Mouse (Mus musculus) adrenal gland, postnatal 4 days (tissue): ENCODE measurements around the gene Acaca. TPM values are rescaled to one million over a fixed set of nuclear protein-coding genes. Genes with fewer than 3 reads are reported as not detected.

Experiments used
- DNase-seq, 2 experiments: peaks; one replicate each; pipeline ENCODE4 v3.0.0; 2021 to 2022; ENCODE audit warnings: low spot score in 2 of 2, mixed read lengths in 2 of 2
- total RNA-seq, 2 experiments: library from RNA; stranded (reverse); gene quantifications; 2 replicates each; pipeline ENCODE4 v1.2.3; 2021

Gene Acaca
- total RNA-seq, 2 experiments from 2014 or later, result 59.1 to 63.5 TPM

DNA sequence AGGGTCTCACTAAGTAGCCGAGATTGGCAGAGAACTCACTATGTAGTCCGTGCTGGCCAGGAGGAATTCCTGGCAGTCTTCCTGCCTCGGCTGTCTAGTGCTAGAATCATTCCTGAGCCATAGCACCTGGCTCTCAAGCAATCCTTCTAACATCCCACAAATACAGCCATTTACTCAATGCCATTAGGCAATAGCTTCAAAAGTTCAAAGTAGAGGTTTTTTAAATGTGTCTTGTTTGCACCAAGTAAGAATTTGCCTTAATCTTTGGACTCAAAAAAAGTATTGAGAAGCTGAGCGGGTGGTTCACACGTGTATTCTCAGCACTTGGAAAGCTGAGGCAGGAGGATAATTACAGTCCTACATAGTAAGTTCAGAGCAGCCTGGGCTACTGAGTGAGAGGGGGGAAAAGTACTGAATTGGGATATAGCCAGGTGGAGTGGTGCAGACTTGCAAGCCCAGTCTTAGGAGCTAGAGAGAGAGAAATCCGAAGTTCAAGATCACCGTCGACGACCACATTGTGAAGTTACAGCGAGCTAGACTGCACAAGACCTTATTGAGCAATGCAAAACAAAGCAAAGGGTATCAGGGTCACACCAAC is 15.8 kb downstream of the Acaca start:
- no peak for DNase-seq

DNA sequence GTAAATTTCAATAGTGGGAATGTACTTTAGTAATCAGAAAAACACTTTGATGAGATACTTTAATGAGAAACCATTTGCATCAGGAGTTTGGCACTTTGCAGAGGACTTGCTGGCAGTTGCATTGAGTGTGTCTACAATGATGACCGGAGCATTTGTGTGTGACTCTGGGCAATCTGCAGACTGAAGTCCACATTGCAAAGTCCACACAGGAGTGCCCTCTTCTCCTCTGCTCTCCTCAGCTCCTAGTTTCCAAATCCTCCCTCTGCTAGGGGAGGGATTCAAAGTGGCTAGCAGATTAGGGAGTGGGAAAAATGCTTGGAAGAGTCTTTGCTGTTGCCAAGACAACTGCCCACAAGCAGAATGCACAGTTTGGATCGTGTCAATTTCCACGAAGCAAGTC is 16.6 kb downstream of the Acaca start:
- no peak for DNase-seq

DNA sequence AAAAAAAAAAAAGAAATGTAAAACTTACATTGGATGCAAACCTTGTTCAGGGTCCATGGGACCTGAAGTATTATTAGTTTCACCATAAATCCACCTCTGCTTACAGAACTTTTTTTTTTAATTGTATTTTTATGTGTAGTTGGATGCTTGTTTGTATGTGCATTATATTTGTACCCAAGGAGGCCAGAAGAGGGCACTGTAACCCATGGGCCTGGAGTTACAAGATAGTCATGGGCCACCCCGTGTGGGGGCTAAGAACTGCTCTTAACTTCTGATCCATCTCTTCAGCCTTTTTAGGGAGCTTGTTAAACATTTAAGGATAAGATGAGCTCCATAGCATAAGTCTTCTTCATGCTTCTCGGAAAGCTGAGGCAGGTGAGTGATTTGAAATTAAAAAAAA is 21.4 kb downstream of the Acaca start:
- DNase-seq, result no peak

DNA sequence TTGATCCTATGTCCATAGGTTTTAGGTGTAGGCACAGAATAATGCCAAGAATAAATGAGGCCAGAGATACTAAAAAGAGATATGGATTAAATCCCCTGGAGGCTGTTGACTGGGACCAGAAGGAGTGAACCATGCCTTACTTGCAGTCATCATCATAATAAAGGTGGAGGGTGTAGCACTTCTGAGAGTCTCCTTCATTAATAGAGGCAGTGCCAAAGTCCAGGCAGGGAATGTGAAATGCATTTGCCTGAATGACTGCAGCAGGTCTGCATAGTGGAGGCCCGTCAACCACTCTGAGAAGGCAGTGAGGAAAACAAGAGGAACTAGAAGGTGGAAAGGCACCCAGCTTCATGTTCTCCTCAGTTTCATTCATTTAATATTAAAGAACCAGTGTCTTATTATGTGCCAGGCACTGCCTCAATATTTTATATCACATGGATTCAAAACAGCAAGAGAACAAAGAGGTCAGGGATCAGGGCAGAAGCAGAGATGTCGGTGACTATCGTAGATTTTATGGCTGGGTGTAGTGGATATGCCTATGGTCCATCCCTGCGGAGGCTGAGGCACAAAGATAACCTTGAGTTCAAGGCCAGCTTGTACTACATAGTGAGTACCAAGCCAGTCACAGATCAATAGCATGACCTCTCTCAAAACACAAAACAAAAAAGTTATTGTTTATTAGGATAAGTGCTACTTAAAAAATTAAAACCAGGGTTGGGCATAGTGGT is 27.2 kb downstream of the Acaca start:
- DNase-seq, result no peak

DNA sequence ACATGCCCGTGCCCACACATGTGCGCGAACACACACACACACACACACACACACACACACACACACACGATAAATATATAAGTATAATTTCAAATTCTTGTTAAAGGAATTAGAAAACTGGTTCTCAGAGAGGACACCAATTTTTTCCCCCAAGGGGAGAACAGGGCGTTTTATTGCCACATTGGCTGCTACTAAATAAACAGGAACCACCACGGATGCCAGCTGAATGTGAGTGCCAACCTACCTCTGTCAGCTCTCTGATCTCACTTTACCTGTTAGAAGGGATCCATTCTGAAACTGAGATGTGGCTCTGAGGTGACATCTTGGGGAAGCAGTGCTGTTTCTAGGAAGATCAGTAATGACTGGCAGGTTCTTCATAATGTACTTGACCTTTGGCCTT is 34.7 kb downstream of the Acaca start:
- DNase-seq, result no peak

DNA sequence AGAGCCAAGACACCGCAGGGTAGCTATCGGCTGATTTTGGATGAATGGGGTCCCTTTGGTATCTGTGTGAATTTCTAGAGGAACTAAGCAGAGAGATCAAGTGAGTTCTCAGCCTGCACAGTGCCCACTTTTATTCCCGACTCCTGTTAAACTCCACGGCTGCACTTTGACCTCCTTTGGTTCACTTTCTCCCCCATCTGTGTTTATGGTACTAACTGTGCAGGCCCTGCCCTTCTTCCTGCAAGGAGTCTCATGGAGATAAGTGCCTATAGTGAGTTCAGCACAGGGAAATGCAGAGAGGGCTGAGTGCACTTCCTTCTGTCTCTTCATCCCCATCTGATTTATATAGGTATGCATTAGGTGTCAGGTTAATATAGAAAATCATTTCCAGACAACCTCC is 35.1 kb downstream of the Acaca start:
- no peak for DNase-seq

DNA sequence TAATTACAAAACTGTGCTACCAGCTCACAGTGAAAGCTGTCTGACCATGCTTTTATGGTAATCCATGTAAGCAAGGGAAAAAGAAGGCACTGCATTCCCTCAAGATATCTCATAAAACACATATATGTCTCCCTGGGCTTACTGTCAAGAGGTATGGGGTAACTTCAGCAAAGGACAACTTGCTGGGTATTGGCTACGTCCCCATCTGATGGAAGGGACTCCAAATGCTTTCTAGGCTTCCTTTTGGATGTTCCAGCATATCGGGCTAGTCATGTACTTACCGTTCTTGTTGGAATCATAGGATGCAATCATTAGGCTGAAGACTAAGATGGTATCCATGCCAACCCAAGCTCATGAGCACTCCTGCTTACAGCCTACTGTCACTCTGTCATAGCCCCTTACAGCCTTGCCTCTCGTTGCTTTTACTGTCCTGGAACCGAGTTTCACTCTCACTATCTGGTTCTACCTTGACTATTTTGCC is 37.6 kb downstream of the Acaca start, which contains the start of gene Gm11437:
Gm11437 (minus strand) TSS at position 431 of the 481 bp plus-strand sequence.
- no peak for DNase-seq

DNA sequence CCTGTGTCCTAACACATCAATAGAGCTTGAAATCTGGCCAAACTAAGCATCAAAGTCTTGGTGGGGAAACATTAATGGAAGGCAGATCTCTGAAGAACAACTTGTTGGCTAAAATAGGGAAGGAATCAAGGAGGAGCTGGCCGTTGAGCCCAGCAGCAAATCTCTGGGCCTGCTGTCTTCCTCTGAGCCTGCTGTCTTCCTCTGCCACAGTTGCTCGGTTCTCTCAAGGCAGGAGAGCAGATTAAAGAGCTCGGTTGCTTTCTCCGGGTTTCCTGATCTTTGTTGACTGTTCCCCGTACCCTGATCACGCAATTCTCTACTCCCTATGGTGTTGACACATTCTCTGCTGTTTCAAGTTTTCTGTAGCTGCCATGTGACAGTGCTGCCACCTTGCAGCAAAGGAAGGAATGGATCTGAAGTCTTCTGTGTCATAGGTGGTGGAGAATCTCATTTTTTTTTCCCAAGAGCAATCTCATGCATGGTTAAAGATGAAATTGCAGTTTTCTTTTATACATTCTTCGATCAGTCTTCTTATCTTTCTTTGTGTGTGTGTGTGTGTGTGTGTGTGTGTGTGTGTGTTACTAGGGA is 39.3 kb downstream of the Acaca start:
- DNase-seq, result peak in 1 of 2 experiments; percentile 8

DNA sequence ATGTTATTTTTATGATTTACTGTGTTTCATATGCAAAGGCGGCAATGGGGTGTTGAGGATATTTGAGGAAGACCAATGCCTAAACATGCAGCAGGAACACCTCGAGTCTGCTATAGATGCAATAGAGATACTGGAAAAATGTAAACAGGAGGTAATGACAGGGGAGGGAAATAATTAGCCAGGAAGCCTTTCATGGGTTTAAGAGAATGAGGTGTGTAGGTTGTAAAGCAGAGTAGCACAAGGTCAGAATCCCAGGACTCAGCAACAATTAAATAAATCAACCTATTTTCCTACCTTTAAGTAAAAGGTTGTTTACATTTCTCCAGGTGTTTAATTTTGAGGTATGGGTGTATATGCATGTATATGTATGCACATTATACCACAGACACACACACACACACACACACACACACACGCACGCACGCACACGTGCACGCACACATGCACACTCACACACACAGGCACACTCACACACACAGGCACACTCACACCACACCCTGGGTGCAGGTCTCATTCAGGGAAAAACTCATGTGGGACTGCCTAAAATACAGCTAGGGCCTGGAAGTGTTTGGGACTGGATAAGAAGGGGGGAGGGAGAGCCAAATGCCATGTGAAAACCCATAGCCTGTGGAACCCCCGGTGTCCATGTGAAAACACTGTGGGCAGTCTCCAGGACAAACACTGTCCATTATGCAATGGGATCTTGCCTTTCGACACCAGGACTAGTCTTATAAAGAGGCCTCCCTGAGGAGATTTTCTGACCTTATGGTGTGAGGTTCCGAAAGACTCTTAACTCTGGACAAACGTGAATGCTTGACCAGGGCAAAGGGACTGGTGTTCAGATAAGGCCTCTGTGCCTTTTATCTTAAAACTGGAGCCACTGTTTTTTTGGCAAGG is 43.3 kb downstream of the Acaca start:
- no peak for DNase-seq

DNA sequence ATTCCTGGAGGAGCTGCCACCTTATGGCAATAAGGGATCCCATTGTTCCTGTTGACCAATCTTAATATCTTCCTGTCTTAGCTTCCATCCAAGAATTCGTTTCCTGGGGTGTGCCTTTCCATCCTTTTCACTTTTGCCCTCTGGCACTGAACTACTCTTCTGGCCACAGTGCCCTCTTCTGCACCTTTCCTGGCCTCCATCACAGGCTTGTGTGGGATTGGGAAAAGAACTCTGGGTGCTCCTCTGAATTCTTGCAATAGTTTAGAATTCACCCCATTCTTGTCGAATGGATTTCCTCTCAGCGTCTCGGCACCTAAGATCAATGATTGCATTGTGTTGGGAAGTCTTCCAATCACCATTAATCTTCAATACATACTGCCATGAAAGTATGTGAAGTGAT is 49.1 kb downstream of the Acaca start:
- no peak for DNase-seq

DNA sequence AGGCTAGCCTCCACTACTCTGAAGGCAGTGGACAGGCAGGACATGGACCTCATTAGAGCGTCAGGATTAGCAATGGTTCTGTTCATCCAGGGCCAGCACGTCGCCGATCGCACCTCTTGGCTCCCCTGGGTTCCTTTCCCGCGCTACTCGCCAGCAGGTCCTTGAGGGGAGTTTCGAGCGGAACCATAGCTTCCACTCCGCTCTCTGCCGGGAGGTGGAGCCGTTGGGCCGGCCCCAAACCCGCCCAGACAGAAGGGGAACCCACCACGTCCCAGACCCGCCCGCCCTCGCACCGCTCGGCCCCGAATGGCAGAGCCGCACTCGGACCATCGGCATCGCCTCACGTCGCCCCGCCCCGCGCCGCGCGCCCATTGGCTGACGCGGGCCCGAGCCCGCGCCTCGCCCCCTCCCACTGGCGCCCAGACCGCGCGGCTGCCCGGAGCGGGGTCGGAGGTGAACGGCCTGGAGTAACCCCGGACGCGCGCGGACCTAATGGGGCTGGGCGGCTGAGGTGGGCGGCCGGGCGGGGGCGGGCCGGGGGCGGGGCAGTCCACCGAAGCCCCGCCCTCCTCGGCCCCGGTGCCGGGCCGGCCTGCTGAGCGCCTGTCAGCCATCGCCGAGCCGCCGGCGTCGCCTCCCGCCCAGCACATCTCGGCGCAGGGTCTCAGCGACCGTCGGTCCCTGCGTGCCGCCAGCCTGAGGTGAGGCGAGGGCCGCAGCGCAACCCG is 49.9 kb downstream of the Acaca start:
- peak; percentile 92 to 95 for DNase-seq

DNA sequence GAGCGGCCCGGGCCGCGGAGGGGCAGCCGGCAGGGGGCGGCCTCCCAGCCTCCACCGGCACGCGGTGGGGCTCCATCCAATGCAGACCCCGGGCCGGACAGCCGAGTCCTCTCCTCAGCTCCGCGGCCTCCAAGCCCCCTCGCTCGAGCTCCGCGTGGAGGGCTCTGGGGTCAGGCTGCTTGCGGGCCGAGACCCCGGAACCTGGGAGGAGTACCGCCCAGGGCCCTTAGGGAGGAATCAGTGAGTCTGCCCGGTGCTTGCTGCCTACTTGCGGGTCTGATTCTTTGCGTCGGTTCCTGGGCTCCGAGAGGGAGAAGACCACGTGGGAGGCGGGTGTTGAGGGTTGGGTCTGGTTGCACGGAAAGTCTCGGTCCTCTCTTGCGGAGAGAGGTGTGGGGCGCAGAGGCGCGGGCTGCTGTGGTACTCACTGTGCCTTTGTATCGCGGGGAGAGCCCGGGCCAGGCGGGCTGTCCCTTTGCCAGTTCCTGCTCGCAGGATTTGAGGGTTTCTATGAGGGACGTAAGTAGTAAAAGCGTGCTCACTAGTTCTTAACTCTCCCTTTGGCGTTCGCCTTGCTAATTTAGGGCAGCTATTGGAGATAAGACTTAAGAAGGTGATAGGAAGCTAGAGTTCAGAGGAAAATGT is 50.6 kb downstream of the Acaca start:
- DNase-seq, result peak in 1 of 2 experiments; percentile 48

DNA sequence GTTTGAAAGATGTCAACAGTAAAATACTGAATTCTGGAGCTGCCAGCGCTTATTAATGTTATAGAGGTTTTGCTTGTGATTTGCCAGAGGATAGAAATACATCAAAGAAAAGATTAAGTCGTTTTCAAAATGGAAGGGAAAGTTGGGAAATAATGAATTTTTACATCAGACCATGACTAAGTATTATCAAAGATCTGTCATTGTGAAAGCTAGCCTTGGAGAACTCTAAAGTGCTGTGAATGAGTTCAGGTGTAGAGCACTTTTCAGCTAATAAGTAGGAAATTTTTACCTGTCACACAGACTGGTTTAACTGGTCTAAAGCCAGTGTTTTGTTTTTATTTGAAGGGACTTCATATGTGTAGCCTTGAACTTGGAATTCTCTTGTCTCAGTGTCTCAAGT is 51.8 kb downstream of the Acaca start:
- no peak for DNase-seq

DNA sequence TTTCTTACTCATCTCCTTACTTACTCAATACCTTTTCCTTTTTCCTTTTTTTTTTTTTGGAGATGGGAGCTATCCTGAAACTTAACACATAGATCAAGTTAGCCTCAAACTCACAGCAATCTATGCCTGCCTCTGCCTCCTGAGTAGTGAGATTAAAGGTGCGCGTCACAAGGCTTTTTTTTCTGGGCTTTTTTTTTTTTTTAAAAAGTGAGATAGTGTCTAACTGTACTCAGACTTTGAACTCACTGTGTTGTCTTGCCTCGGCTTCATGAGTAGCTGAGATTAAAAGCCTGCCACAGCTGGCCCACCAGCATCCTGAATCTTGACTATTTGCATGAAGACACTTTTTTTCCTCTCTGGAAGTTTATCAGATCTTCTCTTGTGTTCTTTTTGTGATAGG is 59.1 kb downstream of the Acaca start:
- DNase-seq, result no peak

DNA sequence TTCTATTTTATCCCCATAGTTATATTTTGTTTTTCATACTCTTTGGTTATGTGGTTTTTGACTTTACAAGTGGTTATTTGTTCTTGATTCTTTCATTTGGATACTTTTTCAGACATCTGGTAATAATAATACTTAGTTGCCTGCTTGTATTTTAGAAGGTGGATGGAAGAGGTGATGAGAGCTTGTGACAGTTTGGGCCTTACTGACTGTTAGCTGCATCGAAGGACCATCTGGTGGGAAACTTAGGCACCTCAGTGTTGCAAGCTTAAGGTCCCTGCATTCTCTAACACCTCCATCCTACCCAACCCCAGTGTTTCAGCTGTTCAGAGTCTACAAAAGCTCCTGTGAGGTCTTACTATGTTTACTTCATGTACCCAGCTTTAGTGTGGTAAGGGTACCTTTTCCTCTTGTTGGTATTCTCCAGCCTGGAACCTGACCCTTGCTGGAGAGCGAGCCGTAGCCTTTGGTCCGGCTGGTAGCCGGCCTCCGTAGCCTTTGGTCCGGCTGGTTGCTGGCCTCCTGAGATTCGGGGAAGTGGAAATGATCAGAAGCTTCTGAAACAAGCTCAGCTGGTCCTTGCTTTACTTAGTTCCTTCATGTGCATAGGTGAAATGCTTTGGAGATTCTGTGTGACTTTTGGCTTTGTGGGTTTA is 61.2 kb downstream of the Acaca start:
- DNase-seq, result no peak

DNA sequence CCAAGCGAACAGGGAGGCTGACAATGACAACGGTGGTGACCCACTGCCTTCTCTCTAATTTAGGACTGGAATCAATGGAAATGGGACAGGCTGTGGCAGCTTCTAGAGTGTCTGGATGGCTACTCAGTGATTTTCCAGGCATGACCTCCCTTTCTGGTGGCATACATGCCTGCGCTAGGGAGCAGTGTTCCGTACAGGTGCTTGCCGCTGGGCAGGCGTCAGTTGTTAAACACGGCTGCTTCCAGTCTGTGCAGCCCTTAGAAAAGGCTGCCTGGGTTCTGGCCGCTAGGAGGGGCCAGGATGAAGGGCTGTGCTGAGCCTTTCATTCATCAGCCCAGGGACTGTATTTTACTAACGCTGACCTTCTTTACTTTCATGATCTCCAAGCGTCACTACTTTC is 63.8 kb downstream of the Acaca start:
- DNase-seq, result no peak

DNA sequence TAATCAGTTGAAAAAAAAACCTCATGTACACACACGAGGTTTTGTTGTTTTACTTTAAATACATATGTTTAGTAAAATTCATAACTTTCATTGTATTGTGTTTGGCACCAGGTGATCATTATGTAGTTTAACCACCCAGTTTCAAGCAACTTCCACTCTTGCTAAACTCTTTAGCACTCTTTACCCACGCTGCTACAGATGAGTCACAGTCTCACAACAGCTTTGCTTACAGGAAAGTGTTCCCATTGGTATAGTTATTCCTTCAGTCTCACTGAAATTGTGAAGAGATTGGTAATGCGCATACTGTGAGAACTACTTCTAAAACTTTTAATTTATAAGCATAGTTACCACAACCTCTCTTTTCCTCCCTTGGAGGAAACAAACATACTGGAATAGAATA is 65.3 kb downstream of the Acaca start:
- no peak for DNase-seq

DNA sequence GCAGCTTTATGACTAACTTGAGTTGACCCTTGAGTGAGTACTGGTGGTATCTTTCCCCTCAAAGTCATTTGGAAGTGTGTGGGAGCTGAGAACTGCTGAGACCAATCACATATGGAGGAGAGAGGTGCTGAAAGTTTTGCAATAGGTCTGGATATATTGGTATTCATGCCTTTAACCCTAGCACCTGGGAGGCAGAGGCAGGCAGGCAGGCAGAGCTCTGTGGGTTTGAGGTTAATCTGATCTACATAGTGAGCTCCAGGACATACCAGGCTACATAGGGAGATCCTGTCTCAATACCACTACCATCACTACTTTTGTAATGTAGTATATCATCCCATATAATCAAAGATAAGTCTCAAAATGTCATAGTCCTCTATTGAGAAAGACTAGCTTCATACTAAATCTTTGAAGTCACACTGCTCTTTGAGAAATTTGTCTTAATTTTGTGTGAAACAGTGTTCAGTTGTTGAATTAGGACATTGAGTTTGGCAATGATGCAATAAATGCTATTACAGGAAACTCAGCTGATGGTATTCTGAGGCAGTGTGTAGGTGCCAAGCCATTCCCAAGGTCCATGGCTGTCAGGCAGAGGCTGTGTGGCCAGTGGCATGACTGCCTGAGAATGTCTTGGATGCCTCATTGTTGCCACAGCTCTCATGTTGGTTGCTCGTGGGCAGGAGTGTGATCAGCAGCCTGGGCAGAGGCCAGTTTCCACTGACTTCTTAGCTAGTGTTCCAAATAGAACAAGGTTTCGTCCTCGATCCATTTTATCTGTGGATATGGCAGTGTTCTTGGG is 68.3 kb downstream of the Acaca start:
- DNase-seq, result no peak

DNA sequence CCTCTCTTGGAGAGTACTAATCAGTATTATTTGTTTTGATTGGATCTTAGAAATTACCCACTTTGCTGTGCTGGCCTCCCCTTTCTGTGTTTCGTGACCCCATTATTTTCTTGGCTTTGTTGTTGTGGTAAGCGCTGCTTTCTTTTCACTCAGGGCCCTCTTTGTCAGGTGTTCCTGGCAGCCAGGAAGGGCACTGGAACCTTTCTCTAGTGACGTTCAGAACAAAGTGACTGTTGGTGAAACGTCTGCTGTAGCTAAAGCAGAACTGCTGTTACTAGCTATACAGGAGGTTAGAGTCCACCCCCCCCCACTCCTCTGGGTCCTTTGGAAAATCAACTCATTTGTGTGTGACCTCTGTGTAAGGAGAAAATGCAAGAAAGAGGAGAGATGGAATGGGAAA is 76.3 kb downstream of the Acaca start:
- DNase-seq, result no peak
